Mouse (Mus musculus): ENCODE results near the gene Ppp1r16b. TPM values are rescaled to one million over a fixed set of nuclear protein-coding genes. Genes with fewer than 3 reads are reported as not detected.

Ppp1r16b gene
- total and polyA plus RNA-seq, 3 experiments = under 0.01 to 0.67 TPM; not detected in 1

DNA sequence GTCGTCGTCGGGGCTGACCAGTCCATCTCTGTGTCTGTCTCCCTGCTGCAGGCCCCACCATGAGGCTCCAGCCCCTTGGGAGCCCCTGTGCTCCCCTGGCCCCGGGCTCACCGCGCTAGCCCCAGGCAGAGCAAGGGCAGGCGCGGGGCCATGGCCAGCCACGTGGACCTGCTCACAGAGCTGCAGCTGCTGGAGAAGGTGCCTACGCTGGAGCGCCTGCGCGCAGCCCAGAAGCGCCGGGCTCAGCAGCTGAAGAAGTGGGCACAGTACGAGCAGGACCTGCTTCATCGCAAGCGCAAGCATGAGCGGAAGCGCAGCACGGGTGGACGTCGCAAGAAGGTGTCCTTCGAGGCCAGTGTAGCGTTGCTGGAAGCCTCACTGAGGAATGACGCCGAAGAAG is 30.6 kb downstream of the Ppp1r16b start:
- no peaks in the 10 kb centered on the region for H3K9me3 ChIP-seq (replicated peaks; ENCODE audit: insufficient read depth, low read length)
- TF ChIP-seq USF1 (IDR thresholded peaks at IDR 0.05; ENCODE audit: low read depth, low read length) = no peak
- TF ChIP-seq POLR2AphosphoS5 (IDR thresholded peaks at IDR 0.05; ENCODE audit: borderline replicate concordance, low read depth, low read length) = no peak
- no peak for TF ChIP-seq HCFC1 (IDR thresholded peaks at IDR 0.05; ENCODE audit: low read depth, low read length)
- TF ChIP-seq EP300 (IDR thresholded peaks at IDR 0.05; ENCODE audit: low read depth in 1 of 2, low read length in 2 of 2) = no peak
- no peak for TF ChIP-seq POLR2A (IDR thresholded peaks at IDR 0.05; ENCODE audit: control insufficient read depth in 1 of 2, insufficient read depth in 1 of 2, low read depth in 1 of 2, low read length in 2 of 2, poor library complexity in 1 of 2)
- TF ChIP-seq GABPA (IDR thresholded peaks at IDR 0.05; ENCODE audit: low read depth, low read length) = no peak
- TF ChIP-seq MAX (IDR thresholded peaks at IDR 0.05; ENCODE audit: low read length) = no peak
- no peak for TF ChIP-seq NRF1 (IDR thresholded peaks at IDR 0.05; ENCODE audit: insufficient read depth, low read depth, low read length, poor library complexity, severe bottlenecking)
- no peak for TF ChIP-seq SIN3A (IDR thresholded peaks at IDR 0.05; ENCODE audit: low read length)
- no peak for DNase-seq (ENCODE audit: low read depth, low spot score)
- H3K4me1 ChIP-seq (ENCODE audit: control insufficient read depth in 1 of 2, insufficient read depth in 2 of 2, low read length in 2 of 2) = no peaks in the 10 kb centered on the region
- H3K9ac ChIP-seq (ENCODE audit: control insufficient read depth, low read depth, low read length, poor library complexity, severe bottlenecking) = no peak overlapping the region
- no peaks in the 10 kb centered on the region for H3K79me2 ChIP-seq (ENCODE audit: control insufficient read depth, insufficient read depth, low read length, poor library complexity)
- no peak overlapping the region for H3K4me3 ChIP-seq (ENCODE audit: control insufficient read depth in 1 of 2, insufficient read depth in 1 of 2, low read depth in 2 of 2, low read length in 2 of 2)
- H3K27me3 ChIP-seq (ENCODE audit: control insufficient read depth in 1 of 2, insufficient read depth in 2 of 2, low read length in 2 of 2) = peaks cover 0 to 10% of the 10 kb centered on the region in 2 experiments
- H3K36me3 ChIP-seq (ENCODE audit: control insufficient read depth in 1 of 2, insufficient read depth in 2 of 2, low read length in 2 of 2) = no peaks in the 10 kb centered on the region
- no peak overlapping the region for H3K27ac ChIP-seq (ENCODE audit: control insufficient read depth, low read depth, low read length)

DNA sequence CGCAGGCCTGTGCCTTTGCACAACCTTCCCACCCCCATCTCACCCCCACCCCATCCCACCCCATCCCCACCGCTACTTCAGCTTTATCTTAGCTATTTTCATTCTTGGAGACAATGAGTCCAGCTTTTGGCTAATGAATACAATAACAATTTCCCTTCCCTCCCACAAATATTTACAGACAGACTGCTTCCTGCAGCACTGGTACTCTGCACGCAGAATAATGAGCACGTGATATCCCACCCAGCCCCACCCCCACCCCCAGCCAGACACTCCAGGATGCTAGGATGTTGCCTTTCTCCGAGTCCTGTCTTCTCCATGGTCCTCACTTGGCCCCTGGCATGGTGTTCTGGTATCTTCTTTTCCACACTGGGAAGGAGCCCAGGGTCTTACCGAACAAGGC is 31.3 kb downstream of the Ppp1r16b start:
- no peak overlapping the region for H3K9ac ChIP-seq (ENCODE audit: control insufficient read depth, low read depth, low read length, poor library complexity, severe bottlenecking)
- DNase-seq (ENCODE audit: low read depth, low spot score) = no peak
- TF ChIP-seq ZMIZ1 (IDR thresholded peaks at IDR 0.05; ENCODE audit: low read depth, low read length) = no peak
- no peak for TF ChIP-seq CHD1 (IDR thresholded peaks at IDR 0.05; ENCODE audit: low read depth, low read length)
- TF ChIP-seq MYC (IDR thresholded peaks at IDR 0.05; ENCODE audit: low read depth, low read length) = no peak
- TF ChIP-seq USF2 (IDR thresholded peaks at IDR 0.05; ENCODE audit: borderline replicate concordance in 1 of 2, insufficient read depth in 1 of 2, low read depth in 1 of 2, low read length in 2 of 2) = no peak
- TF ChIP-seq MAZ (IDR thresholded peaks at IDR 0.05; ENCODE audit: low read depth, low read length) = no peak
- no peak for TF ChIP-seq CHD2 (IDR thresholded peaks at IDR 0.05; ENCODE audit: low read length)
- no peak for TF ChIP-seq CTCF (IDR thresholded peaks at IDR 0.05 in 2 of 3, conservative IDR thresholded peaks at IDR 0.05 in 1 of 3; ENCODE audit: control insufficient read depth in 1 of 3, insufficient read depth in 1 of 3, low read depth in 2 of 3, low read length in 3 of 3, poor library complexity in 1 of 3, severe bottlenecking in 1 of 3)
- TF ChIP-seq MEF2A (IDR thresholded peaks at IDR 0.05; ENCODE audit: extremely low read depth, insufficient replicate concordance, low read depth, low read length, poor library complexity, severe bottlenecking) = no peak
- no peak for TF ChIP-seq POLR2AphosphoS2 (IDR thresholded peaks at IDR 0.05; ENCODE audit: low read length)
- TF ChIP-seq RCOR1 (IDR thresholded peaks at IDR 0.05; ENCODE audit: low read depth, low read length) = no peak
- TF ChIP-seq KAT2A (conservative IDR thresholded peaks at IDR 0.05; ENCODE audit: low read depth, low read length) = no peak
- TF ChIP-seq E2F4 (IDR thresholded peaks at IDR 0.05; ENCODE audit: borderline replicate concordance, low read depth, low read length) = no peak

More for the DNA sequence above, 31.3 kb downstream of the Ppp1r16b start:
- H3K9me3 ChIP-seq (replicated peaks; ENCODE audit: insufficient read depth, low read length) = no peaks in the 10 kb centered on the region
- peaks cover 0 to 7% of the 10 kb centered on the region in 2 experiments for H3K27me3 ChIP-seq (ENCODE audit: control insufficient read depth in 1 of 2, insufficient read depth in 2 of 2, low read length in 2 of 2)
- H3K4me3 ChIP-seq (ENCODE audit: control insufficient read depth in 1 of 2, insufficient read depth in 1 of 2, low read depth in 2 of 2, low read length in 2 of 2) = no peak overlapping the region
- H3K4me1 ChIP-seq (ENCODE audit: control insufficient read depth in 1 of 2, insufficient read depth in 2 of 2, low read length in 2 of 2) = no peaks in the 10 kb centered on the region
- no peaks in the 10 kb centered on the region for H3K36me3 ChIP-seq (ENCODE audit: control insufficient read depth in 1 of 2, insufficient read depth in 2 of 2, low read length in 2 of 2)
- H3K27ac ChIP-seq (ENCODE audit: control insufficient read depth, low read depth, low read length) = no peak overlapping the region
- no peaks in the 10 kb centered on the region for H3K79me2 ChIP-seq (ENCODE audit: control insufficient read depth, insufficient read depth, low read length, poor library complexity)
